Mouse (Mus musculus) adrenal gland, adult 8-10 months (tissue): ENCODE data around the gene Utp11. TPM values are rescaled to one million over a fixed set of nuclear protein-coding genes. Genes with fewer than 3 reads are reported as not detected.
A peak's percentile ranks its signal among the peaks of the same experiment; 100 is the strongest.
"Not testable (repeated sequence)": the region's sequence is repeated elsewhere in the genome, so short reads cannot be mapped to it uniquely, and the experiment has no call there.

Experiments
- DNase-seq: peaks from one replicate; pipeline ENCODE4 v3.0.0; 2022
- total RNA-seq, 4 experiments: library from RNA; stranded (reverse); gene quantifications; 2 replicates each; pipeline ENCODE4 v1.2.4; 2022

Gene Utp11
- 10 to 100 TPM; 31.2 to 40.7 (median 34.4) TPM for total RNA-seq

- peak; percentile 86 for DNase-seq
Measured at GRCm38 (mm10) chr4:124693135-124693894, at the start of gene Utp11. Gene Utp11 (minus strand): TSS chr4:124693600.

GRCm38 (mm10) chr4:124742839-124743238 lies 49.4 kb upstream of the Utp11 start:
- DNase-seq: no peak

- peak; percentile 75 for DNase-seq
Measured at GRCm38 (mm10) chr4:124741376-124742343, 48.3 kb upstream of the Utp11 start, which contains the start of gene Inpp5b. Gene Inpp5b (plus strand): TSS chr4:124741850.

- no peak for DNase-seq
Measured at GRCm38 (mm10) chr4:124738783-124739182, 45.4 kb upstream of the Utp11 start.

GRCm38 (mm10) chr4:124738013-124738412 lies 44.6 kb upstream of the Utp11 start:
- DNase-seq: no peak

- DNase-seq: no peak
Measured at GRCm38 (mm10) chr4:124737486-124737885, 44.1 kb upstream of the Utp11 start.

- DNase-seq: no peak
Measured at GRCm38 (mm10) chr4:124736952-124737351, 43.6 kb upstream of the Utp11 start.

GRCm38 (mm10) chr4:124726121-124726520 lies 32.7 kb upstream of the Utp11 start:
- no peak for DNase-seq

GRCm38 (mm10) chr4:124719101-124719500 lies 25.7 kb upstream of the Utp11 start:
- no peak for DNase-seq

- DNase-seq: peak; percentile 91
Measured at GRCm38 (mm10) chr4:124714545-124715481, 21.4 kb upstream of the Utp11 start, which contains the start of gene Sf3a3. Gene Sf3a3 (plus strand): TSS chr4:124714776.

GRCm38 (mm10) chr4:124713850-124714249 lies 20.4 kb upstream of the Utp11 start:
- not testable (repeated sequence) for DNase-seq

- no peak for DNase-seq
Measured at GRCm38 (mm10) chr4:124712618-124713017, 19.2 kb upstream of the Utp11 start.

GRCm38 (mm10) chr4:124710776-124711291 lies 17.4 kb upstream of the Utp11 start:
- no peak for DNase-seq

GRCm38 (mm10) chr4:124709961-124710446 lies 16.6 kb upstream of the Utp11 start:
- DNase-seq: no peak

- DNase-seq: peak; percentile 94
Measured at GRCm38 (mm10) chr4:124708518-124709477, 15.4 kb upstream of the Utp11 start.

GRCm38 (mm10) chr4:124708200-124708517 lies 14.8 kb upstream of the Utp11 start:
- not testable (repeated sequence) for DNase-seq

GRCm38 (mm10) chr4:124707381-124708199 lies 14.2 kb upstream of the Utp11 start:
- DNase-seq: not testable (repeated sequence)

GRCm38 (mm10) chr4:124705661-124706269 lies 12.4 kb upstream of the Utp11 start:
- no peak for DNase-seq
